Mouse (Mus musculus): ENCODE measurements around the gene Dusp18. TPM values are rescaled to one million over a fixed set of nuclear protein-coding genes. Genes with fewer than 3 reads are reported as not detected.

The Dusp18 gene
- polyA plus RNA-seq, 1 experiment = not detected

- Histone ChIP-seq H3K9me3 (ENCODE audit: control insufficient read depth, low read length) (no peaks in the 10 kb centered on the region), H3K36me3 (ENCODE audit: control insufficient read depth) (peaks cover 2% of the 10 kb centered on the region; the same call in 1 of the 2 replicates), H3K4me1 (ENCODE audit: control insufficient read depth) (peaks cover 10% of the 10 kb centered on the region), H3K4me3 (replicated peaks) (no peak overlapping the region), H3K27me3 (ENCODE audit: control insufficient read depth) (peaks cover 16% of the 10 kb centered on the region)
- no peak for TF ChIP-seq TAL1 (IDR thresholded peaks at IDR 0.05; ENCODE audit: low read length)
- TF ChIP-seq GATA1 (IDR thresholded peaks at IDR 0.05; ENCODE audit: low read length) = no peak
Observed at GRCm38 (mm10) chr11:3918738-3919137, 23.7 kb downstream of the Dusp18 start.

- Histone ChIP-seq H3K4me3 (replicated peaks) (no peak overlapping the region), H3K9me3 (ENCODE audit: control insufficient read depth, low read length) (no peaks in the 10 kb centered on the region), H3K4me1 (ENCODE audit: control insufficient read depth) (no peaks in the 10 kb centered on the region), H3K36me3 (ENCODE audit: control insufficient read depth) (peaks cover 2% of the 10 kb centered on the region; the same call in 1 of the 2 replicates), H3K27me3 (ENCODE audit: control insufficient read depth) (no peaks in the 10 kb centered on the region)
- TF ChIP-seq TAL1 (IDR thresholded peaks at IDR 0.05; ENCODE audit: low read length) (no peak), GATA1 (IDR thresholded peaks at IDR 0.05; ENCODE audit: low read length) (no peak)
Observed at GRCm38 (mm10) chr11:3920476-3920875, 25.4 kb downstream of the Dusp18 start.

- TF ChIP-seq GATA1 (IDR thresholded peaks at IDR 0.05; ENCODE audit: low read length) = no peak
- no peak for TF ChIP-seq TAL1 (IDR thresholded peaks at IDR 0.05; ENCODE audit: low read length)
- Histone ChIP-seq H3K27me3 (ENCODE audit: control insufficient read depth) (no peaks in the 10 kb centered on the region), H3K4me3 (replicated peaks) (no peak overlapping the region), H3K9me3 (ENCODE audit: control insufficient read depth, low read length) (no peaks in the 10 kb centered on the region), H3K4me1 (ENCODE audit: control insufficient read depth) (no peaks in the 10 kb centered on the region), H3K36me3 (ENCODE audit: control insufficient read depth) (peaks cover 2% of the 10 kb centered on the region; the same call in 1 of the 2 replicates)
Observed at GRCm38 (mm10) chr11:3921281-3921850, 26.3 kb downstream of the Dusp18 start.

- no peak for TF ChIP-seq GATA1 (IDR thresholded peaks at IDR 0.05; ENCODE audit: low read length)
- no peak for TF ChIP-seq TAL1 (IDR thresholded peaks at IDR 0.05; ENCODE audit: low read length)
- no peak overlapping the region for H3K4me3 ChIP-seq (replicated peaks)
- H3K27me3 ChIP-seq (ENCODE audit: control insufficient read depth) = no peaks in the 10 kb centered on the region
- peaks cover 2% of the 10 kb centered on the region; the same call in 1 of the 2 replicates for H3K36me3 ChIP-seq (ENCODE audit: control insufficient read depth)
- no peaks in the 10 kb centered on the region for H3K9me3 ChIP-seq (ENCODE audit: control insufficient read depth, low read length)
- no peaks in the 10 kb centered on the region for H3K4me1 ChIP-seq (ENCODE audit: control insufficient read depth)
Observed at GRCm38 (mm10) chr11:3922115-3922514, 27.1 kb downstream of the Dusp18 start.

- no peak overlapping the region for H3K4me3 ChIP-seq (replicated peaks)
- TF ChIP-seq GATA1 (IDR thresholded peaks at IDR 0.05; ENCODE audit: low read length) (no peak), TAL1 (IDR thresholded peaks at IDR 0.05; ENCODE audit: low read length) (no peak)
- no peaks in the 10 kb centered on the region for H3K27me3 ChIP-seq (ENCODE audit: control insufficient read depth)
- H3K9me3 ChIP-seq (ENCODE audit: control insufficient read depth, low read length) = no peaks in the 10 kb centered on the region
- H3K4me1 ChIP-seq (ENCODE audit: control insufficient read depth) = no peaks in the 10 kb centered on the region
- peaks cover 2% of the 10 kb centered on the region; the same call in 1 of the 2 replicates for H3K36me3 ChIP-seq (ENCODE audit: control insufficient read depth)
Observed at GRCm38 (mm10) chr11:3922731-3923130, 27.7 kb downstream of the Dusp18 start.

GRCm38 (mm10) chr11:3925916-3926315, 30.9 kb downstream of the Dusp18 start:
- Histone ChIP-seq H3K27me3 (ENCODE audit: control insufficient read depth) (no peaks in the 10 kb centered on the region), H3K9me3 (ENCODE audit: control insufficient read depth, low read length) (no peaks in the 10 kb centered on the region), H3K4me3 (replicated peaks) (no peak overlapping the region), H3K36me3 (ENCODE audit: control insufficient read depth) (peaks cover 2% of the 10 kb centered on the region; the same call in 1 of the 2 replicates), H3K4me1 (ENCODE audit: control insufficient read depth) (no peaks in the 10 kb centered on the region; the same call in 1 of the 2 replicates)
- TF ChIP-seq GATA1 (IDR thresholded peaks at IDR 0.05; ENCODE audit: low read length) (no peak), TAL1 (IDR thresholded peaks at IDR 0.05; ENCODE audit: low read length) (no peak)

- no peak for TF ChIP-seq TAL1 (IDR thresholded peaks at IDR 0.05; ENCODE audit: low read length)
- no peak for TF ChIP-seq GATA1 (IDR thresholded peaks at IDR 0.05; ENCODE audit: low read length)
- Histone ChIP-seq H3K36me3 (ENCODE audit: control insufficient read depth) (no peaks in the 10 kb centered on the region), H3K9me3 (ENCODE audit: control insufficient read depth, low read length) (no peaks in the 10 kb centered on the region), H3K4me3 (replicated peaks) (no peak overlapping the region), H3K27me3 (ENCODE audit: control insufficient read depth) (no peaks in the 10 kb centered on the region), H3K4me1 (ENCODE audit: control insufficient read depth) (peaks cover 9% of the 10 kb centered on the region)
Observed at GRCm38 (mm10) chr11:3930019-3930418, 35.0 kb downstream of the Dusp18 start.

- H3K36me3 ChIP-seq (ENCODE audit: control insufficient read depth) = no peaks in the 10 kb centered on the region
- H3K27me3 ChIP-seq (ENCODE audit: control insufficient read depth) = no peaks in the 10 kb centered on the region
- TF ChIP-seq GATA1 (IDR thresholded peaks at IDR 0.05; ENCODE audit: low read length) = no peak
- TF ChIP-seq TAL1 (IDR thresholded peaks at IDR 0.05; ENCODE audit: low read length) = no peak
- H3K4me3 ChIP-seq (replicated peaks) = peak overlapping the region; percentile 22
- H3K9me3 ChIP-seq (ENCODE audit: control insufficient read depth, low read length) = no peaks in the 10 kb centered on the region
- peaks cover 9% of the 10 kb centered on the region for H3K4me1 ChIP-seq (ENCODE audit: control insufficient read depth)
Observed at GRCm38 (mm10) chr11:3930931-3931330, 35.9 kb downstream of the Dusp18 start.

GRCm38 (mm10) chr11:3931511-3932211, 36.6 kb downstream of the Dusp18 start, which contains the start of gene Tcn2:
Gene Tcn2, minus strand, starts transcription at chr11:3932159.
- Histone ChIP-seq H3K9me3 (ENCODE audit: control insufficient read depth, low read length) (no peaks in the 10 kb centered on the region), H3K36me3 (ENCODE audit: control insufficient read depth) (no peaks in the 10 kb centered on the region), H3K4me3 (replicated peaks) (peak within 1 kb of the TSS; percentile 55), H3K27me3 (ENCODE audit: control insufficient read depth) (no peaks in the 10 kb centered on the region), H3K4me1 (ENCODE audit: control insufficient read depth) (peaks cover 9% of the 10 kb centered on the region)
- no peak for TF ChIP-seq TAL1 (IDR thresholded peaks at IDR 0.05; ENCODE audit: low read length)
- TF ChIP-seq GATA1 (IDR thresholded peaks at IDR 0.05; ENCODE audit: low read length) = no peak
